Mouse (Mus musculus): ENCODE measurements around the gene Tagln2.

- TF ChIP-seq CTCF (IDR thresholded peaks at IDR 0.05; ENCODE audit: low read depth, low read length) (no peak), POLR2A (IDR thresholded peaks at IDR 0.05; ENCODE audit: borderline replicate concordance, low read depth, low read length) (no peak)
Measured at GRCm38 (mm10) chr1:172510421-172510972, 10.7 kb downstream of the Tagln2 start.

Data from bone marrow macrophage, adult 2 months (primary cell).